ENCODE assay signal across 8 mouse cellular contexts in the genomic region with DNA sequence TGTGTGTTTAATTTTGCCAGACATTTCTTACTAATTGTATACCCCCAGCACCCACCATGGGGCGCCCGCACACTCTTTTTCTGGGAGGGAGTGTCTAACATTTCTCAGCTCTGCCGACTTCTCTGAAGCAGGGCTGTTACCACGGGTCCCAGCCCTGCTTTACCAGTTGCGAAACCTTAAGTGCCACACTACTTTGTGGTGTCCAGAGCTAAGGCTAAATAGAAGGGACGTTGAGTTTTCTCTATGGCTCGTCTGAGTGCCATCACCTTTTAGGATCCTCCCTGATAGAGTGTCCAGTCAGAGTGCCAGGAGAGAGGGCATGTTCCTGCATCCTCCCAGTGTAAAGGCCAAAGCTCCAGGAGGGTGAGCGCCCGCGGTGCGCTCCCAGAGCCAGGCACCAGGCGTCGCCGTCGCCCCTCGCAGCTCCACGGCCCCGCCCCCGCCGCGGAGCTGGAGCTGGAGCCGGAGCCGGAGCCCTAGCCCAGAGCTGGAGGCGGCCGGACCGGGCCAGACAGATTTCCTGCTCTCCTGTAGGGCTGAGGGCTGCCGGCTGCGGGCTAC. TPM values are rescaled to one million over a fixed set of nuclear protein-coding genes. Genes with fewer than 3 reads are reported as not detected.
DNase-seq lines count a peak whose midpoint lies in the region.

Gene Ptpre, plus strand, starts transcription at position 141 of the 561 bp plus-strand sequence.

- peak within 1 kb of the TSS; percentile 97 for H3K4me3 ChIP-seq in megakaryocyte, embryonic 14.5 days (replicated peaks)

- peaks cover 27% of the 10 kb centered on the region for H3K36me3 ChIP-seq in megakaryocyte, embryonic 14.5 days (replicated peaks; ENCODE audit: low read length)

- peak; percentile 91 to 96 for DNase-seq in adrenal gland, adult (ENCODE audit: inconsistent age in 2 of 2, low spot score in 1 of 2)
- DNase-seq in embryo, embryonic 10.5 days (ENCODE audit: low spot score): peak; percentile 88
- DNase-seq in gastrocnemius, postnatal 14 days: peak; percentile 89
- peak; percentile 88 for DNase-seq in induced T-regulatory cell, adult 2 months (ENCODE audit: low read depth)
- peak; percentile 65 to 90 for DNase-seq in left cerebral cortex, adult 9 months (ENCODE audit: low spot score in 2 of 2)
- peak; percentile 86 to 91 for DNase-seq in right cerebral cortex, adult 2 months (ENCODE audit: low spot score in 2 of 2)
- peak; percentile 43 for DNase-seq in urinary bladder, postnatal 10 days (ENCODE audit: low spot score)

- intact Hi-C loops in gastrocnemius, postnatal 14 days (cut with DNase I; ENCODE audit: low total_unique reads): loop anchor here (2.0 to 10.0 kb wide), 2 partner anchors 89 to 197 kb away; no protein-coding TSS in a partner anchor

- no peaks in the 10 kb centered on the region for H3K9me3 ChIP-seq in megakaryocyte, embryonic 14.5 days

- H3K27me3 ChIP-seq in megakaryocyte, embryonic 14.5 days (replicated peaks): no peaks in the 10 kb centered on the region

- peaks cover 72% of the 10 kb centered on the region for H3K4me1 ChIP-seq in megakaryocyte, embryonic 14.5 days

RNA-seq across cellular contexts. Expression of gene Ptpre, which starts in this region (rescaled TPM):
- 1 to 10 TPM; 2.6 to 4.5 TPM for total RNA-seq in gastrocnemius, postnatal 14 days (2021)
- 7.7 and 12.3 TPM in 2 replicates for polyA plus RNA-seq in megakaryocyte, embryonic 14.5 days (2012; ENCODE audit: insufficient read depth, low replicate concordance)

Comparison
In these comparisons a context has a peak if more than half of its experiments do, and no peak if none do; other contexts are left out.
1. Peak in every context shown above with its lines: DNase-seq and H3K4me3 ChIP-seq.
2. DNase-seq: peak in every context shown above with its lines; median percentile 94 in adrenal gland, adult; 89 in gastrocnemius, postnatal 14 days; 88 in right cerebral cortex, adult 2 months; 88 in embryo, embryonic 10.5 days; 88 in induced T-regulatory cell, adult 2 months; 78 in left cerebral cortex, adult 9 months; 43 in urinary bladder, postnatal 10 days.